Mouse (Mus musculus) midbrain, embryonic 13.5 days (tissue): ENCODE results near the gene Nicn1. TPM values are rescaled to one million over a fixed set of nuclear protein-coding genes. Genes with fewer than 3 reads are reported as not detected.
A peak's percentile ranks its signal among the peaks of the same experiment; 100 is the strongest.
"Not testable (repeated sequence)": the region's sequence is repeated elsewhere in the genome, so short reads cannot be mapped to it uniquely, and the experiment has no call there.

Experiments used
- ATAC-seq: fragments of 200-750 bp; cut with Nextera tagmentation; 2 replicates; pipeline ENCODE4 v1.8.0; 2017; ENCODE audit warnings: mild to moderate bottlenecking, moderate TSS enrichment, moderate library complexity
- H3K27ac ChIP-seq: fragments of 300-500 bp; sonication (generic); 2 replicates; pipeline ENCODE4 v1.5.1; 2015; ENCODE audit warnings: inconsistent platforms, mild to moderate bottlenecking, moderate library complexity
- H3K27me3 ChIP-seq: fragments of 300-500 bp; sonication (generic); 2 replicates; pipeline ENCODE4 v1.6.1; 2015; ENCODE audit warnings: mild to moderate bottlenecking, inconsistent platforms
- H3K36me3 ChIP-seq: fragments of 300-500 bp; sonication (generic); 2 replicates; pipeline ENCODE4 v1.6.1; 2015; ENCODE audit warnings: mild to moderate bottlenecking, inconsistent platforms
- H3K4me1 ChIP-seq: fragments of 300-500 bp; sonication (generic); replicated peaks from 2 replicates; pipeline ENCODE4 v1.6.1; 2015; ENCODE audit warnings: inconsistent platforms
- H3K4me2 ChIP-seq: fragments of 300-500 bp; sonication (generic); replicated peaks from 2 replicates; pipeline ENCODE4 v1.6.1; 2015; ENCODE audit warnings: moderate library complexity, mild to moderate bottlenecking, inconsistent platforms
- H3K4me3 ChIP-seq: fragments of 300-500 bp; sonication (generic); replicated peaks from 2 replicates; pipeline ENCODE4 v1.5.1; 2015; ENCODE audit warnings: mild to moderate bottlenecking, inconsistent platforms
- H3K9ac ChIP-seq: fragments of 300-500 bp; sonication (generic); replicated peaks from 2 replicates; pipeline ENCODE4 v1.6.1; 2015; ENCODE audit warnings: mild to moderate bottlenecking, inconsistent platforms
- H3K9me3 ChIP-seq: fragments of 300-500 bp; sonication (generic); 2 replicates; pipeline ENCODE4 v1.6.1; 2016; ENCODE audit warnings: mild to moderate bottlenecking, inconsistent platforms
- whole genome bisulfite sequencing: fragments of 180-500 bp; shearing (Covaris S2); methylation state at CpG from one replicate; pipeline ENCODE4 v1.1.7; 2015; 5-methylcytosine and 5-hydroxymethylcytosine counted together
- polyA plus RNA-seq: library from polyadenylated mRNA; unstranded; fragments of >200 nt; fragmentation: Nextera tagmentation; extraction: Ambion mirVana; gene quantifications from 2 replicates; pipeline ENCODE4 v1.2.1, GENCODE M21; 2015

Gene Nicn1
- polyA plus RNA-seq, 1 experiment from 2014 or later = 118 TPM

- WGBS = 9% methylated on average over 6 of the region's 6 CpGs
- H3K4me1 ChIP-seq = no peaks in the 10 kb centered on the region
- ATAC-seq = peak; percentile 63
Observed at GRCm38 (mm10) chr9:108284410-108284809, 5.8 kb upstream of the Nicn1 start.

GRCm38 (mm10) chr9:108287526-108288238, 2.5 kb upstream of the Nicn1 start:
- H3K9ac ChIP-seq, H3K4me2 ChIP-seq, H3K27ac ChIP-seq, H3K36me3 ChIP-seq, H3K9me3 ChIP-seq, H3K4me3 ChIP-seq, ATAC-seq, H3K27me3 ChIP-seq: not testable (repeated sequence)
- WGBS = 79% methylated on average over 6 of the region's 6 CpGs
- H3K4me1 ChIP-seq = peaks cover 14% of the 10 kb centered on the region

More at GRCm38 (mm10) chr9:108284410-108284809, 5.8 kb upstream of the Nicn1 start:
- H3K9me3 ChIP-seq = no peaks in the 10 kb centered on the region
- H3K4me3 ChIP-seq = no peak overlapping the region
- no peak overlapping the region for H3K4me2 ChIP-seq
- no peak overlapping the region for H3K27ac ChIP-seq
- no peaks in the 10 kb centered on the region for H3K36me3 ChIP-seq
- H3K9ac ChIP-seq = no peak overlapping the region
- no peaks in the 10 kb centered on the region for H3K27me3 ChIP-seq

- Histone ChIP-seq H3K4me3 (peak overlapping the region; percentile 66), H3K27me3 (no peaks in the 10 kb centered on the region), H3K9ac (peak overlapping the region; percentile 70), H3K9me3 (no peaks in the 10 kb centered on the region), H3K4me1 (peaks cover 14% of the 10 kb centered on the region), H3K36me3 (peaks cover 11% of the 10 kb centered on the region), H3K4me2 (peak overlapping the region; percentile 66), H3K27ac (peak overlapping the region; percentile 88)
- ATAC-seq = no peak
- WGBS = 69% methylated on average over 2 of the region's 2 CpGs
Observed at GRCm38 (mm10) chr9:108289347-108289746, 882 bp upstream of the Nicn1 start.

GRCm38 (mm10) chr9:108290773-108291172, 544 bp downstream of the Nicn1 start:
- peak overlapping the region; percentile 66 for H3K4me3 ChIP-seq
- ATAC-seq = peak; percentile 12; the same call in 1 of the 2 replicates
- peaks cover 25% of the 10 kb centered on the region for H3K36me3 ChIP-seq
- 44% methylated on average over 6 of the region's 6 CpGs for WGBS
- peak overlapping the region; percentile 68 for H3K9ac ChIP-seq
- H3K4me2 ChIP-seq = peak overlapping the region; percentile 66
- peaks cover 14% of the 10 kb centered on the region for H3K4me1 ChIP-seq
- H3K9me3 ChIP-seq = no peaks in the 10 kb centered on the region
- no peaks in the 10 kb centered on the region for H3K27me3 ChIP-seq
- peak overlapping the region; percentile 88 for H3K27ac ChIP-seq

GRCm38 (mm10) chr9:108296453-108297355, 6.5 kb downstream of the Nicn1 start, which contains the start of gene Amt:
Amt (plus strand) TSS chr9:108296853.
- Histone ChIP-seq H3K4me3 (peak within 1 kb of the TSS; percentile 33), H3K4me1 (peaks cover 18% of the 10 kb centered on the region), H3K36me3 (peaks cover 46% of the 10 kb centered on the region), H3K4me2 (peak within 1 kb of the TSS; percentile 47), H3K27me3 (no peaks in the 10 kb centered on the region), H3K9me3 (no peaks in the 10 kb centered on the region), H3K27ac (peak within 1 kb of the TSS; percentile 45; the same call in 1 of the 2 replicates), H3K9ac (peak within 1 kb of the TSS; percentile 57)
- peak; percentile 79 for ATAC-seq
- WGBS = 15% methylated on average over 18 of the region's 18 CpGs

GRCm38 (mm10) chr9:108301853-108302252, 11.6 kb downstream of the Nicn1 start:
- no peak overlapping the region for H3K4me3 ChIP-seq
- H3K9ac ChIP-seq = no peak overlapping the region
- H3K36me3 ChIP-seq = peaks cover 42% of the 10 kb centered on the region
- peaks cover 19% of the 10 kb centered on the region for H3K4me1 ChIP-seq
- no peaks in the 10 kb centered on the region for H3K27me3 ChIP-seq
- WGBS = 91% methylated on average over 3 of the region's 3 CpGs
- no peaks in the 10 kb centered on the region for H3K9me3 ChIP-seq
- H3K27ac ChIP-seq = no peak overlapping the region
- ATAC-seq = no peak
- no peak overlapping the region for H3K4me2 ChIP-seq

GRCm38 (mm10) chr9:108304716-108305115, 14.5 kb downstream of the Nicn1 start:
- H3K36me3 ChIP-seq = peaks cover 37% of the 10 kb centered on the region
- no peaks in the 10 kb centered on the region for H3K9me3 ChIP-seq
- 88% methylated on average over 4 of the region's 4 CpGs for WGBS
- no peak overlapping the region for H3K27ac ChIP-seq
- H3K4me2 ChIP-seq = peak overlapping the region; percentile 91
- no peak for ATAC-seq
- no peaks in the 10 kb centered on the region for H3K27me3 ChIP-seq
- H3K4me1 ChIP-seq = peaks cover 36% of the 10 kb centered on the region
- H3K9ac ChIP-seq = peak overlapping the region; percentile 89
- peak overlapping the region; percentile 93 for H3K4me3 ChIP-seq

GRCm38 (mm10) chr9:108305170-108305569, 14.9 kb downstream of the Nicn1 start:
- ATAC-seq = 0 out of 2 replicates have a peak, but pooled peaks have one; percentile 6
- WGBS = 12% methylated on average over 1 of the region's 1 CpGs
- peak overlapping the region; percentile 91 for H3K4me2 ChIP-seq
- H3K4me1 ChIP-seq = peaks cover 41% of the 10 kb centered on the region
- H3K4me3 ChIP-seq = peak overlapping the region; percentile 93
- H3K9me3 ChIP-seq = no peaks in the 10 kb centered on the region
- peak overlapping the region; percentile 98 for H3K27ac ChIP-seq
- H3K9ac ChIP-seq = peak overlapping the region; percentile 89
- peaks cover 36% of the 10 kb centered on the region for H3K36me3 ChIP-seq
- H3K27me3 ChIP-seq = no peaks in the 10 kb centered on the region

- WGBS = under 1% methylated on average over 74 of the region's 81 CpGs
- H3K27me3 ChIP-seq = no peaks in the 10 kb centered on the region
Observed at GRCm38 (mm10) chr9:108305629-108306520, 15.6 kb downstream of the Nicn1 start, which contains the start of the genes Rhoa and Tcta. Rhoa (plus strand) TSS chr9:108306129. Tcta (minus strand) TSS chr9:108306160.

GRCm38 (mm10) chr9:108306571-108306980, 16.3 kb downstream of the Nicn1 start:
- ATAC-seq = peak; percentile 71
- Histone ChIP-seq H3K27me3 (no peaks in the 10 kb centered on the region), H3K27ac (peak overlapping the region; percentile 98), H3K9me3 (no peaks in the 10 kb centered on the region), H3K4me2 (peak overlapping the region; percentile 62), H3K9ac (peak overlapping the region; percentile 92), H3K4me1 (peaks cover 47% of the 10 kb centered on the region), H3K4me3 (peak overlapping the region; percentile 93), H3K36me3 (peaks cover 25% of the 10 kb centered on the region)
- under 1% methylated on average over 48 of the region's 51 CpGs for WGBS

More at GRCm38 (mm10) chr9:108305629-108306520, 15.6 kb downstream of the Nicn1 start, which contains the start of the genes Rhoa and Tcta:
- H3K36me3 ChIP-seq = peaks cover 31% of the 10 kb centered on the region
- peak within 1 kb of the TSS; percentile 98 for H3K27ac ChIP-seq
- peak within 1 kb of the TSS; percentile 91 for H3K4me2 ChIP-seq
- peak within 1 kb of the TSS; percentile 93 for H3K4me3 ChIP-seq
- no peaks in the 10 kb centered on the region for H3K9me3 ChIP-seq
- H3K9ac ChIP-seq = peak within 1 kb of the TSS; percentile 92
- peak; percentile 97 for ATAC-seq
- H3K4me1 ChIP-seq = peaks cover 41% of the 10 kb centered on the region
